9 mouse cellular contexts compared by ENCODE assay signal in genomic region chr5:111269613-111270205, GRCm38 (mm10).
DNase-seq lines count a peak whose midpoint lies in the region; ATAC-seq lines count a peak whose summit lies in the region.
"Had no signal": no experiment of that assay in that cellular context is flagged by ENCODE, and none has a peak within 500 bp of the region (broad histone marks: within the 10 kb centered on the region; RNA-seq: fewer than 3 reads in every experiment).

No protein-coding gene starts in this region.

- peaks cover 64% of the 10 kb centered on the region for H3K36me3 ChIP-seq in kidney, embryonic 15.5 days
- peaks cover 27% of the 10 kb centered on the region for H3K36me3 ChIP-seq in hindbrain, embryonic 15.5 days
- H3K36me3 ChIP-seq in midbrain, embryonic 14.5 days (ENCODE audit: control insufficient read depth, insufficient read depth, low read length) = peaks cover 44% of the 10 kb centered on the region

- no peak; the same call in 1 of the 2 replicates for ATAC-seq in kidney, embryonic 15.5 days (replicated peaks; ENCODE audit: low FRiP score)
- ATAC-seq in hindbrain, embryonic 15.5 days (ENCODE audit: low FRiP score, low read depth) = peak; percentile 31
- peak; percentile 38; the same call in 1 of the 2 replicates for ATAC-seq in midbrain, embryonic 14.5 days (ENCODE audit: low FRiP score, low TSS enrichment)
- ATAC-seq: Patski had no signal

- H3K4me2 ChIP-seq in kidney, embryonic 15.5 days = no peak overlapping the region
- H3K4me2 ChIP-seq in hindbrain, embryonic 15.5 days = no peak overlapping the region
- H3K4me2 ChIP-seq in midbrain, embryonic 14.5 days (ENCODE audit: low read length) = no peak overlapping the region

- H3K27me3 ChIP-seq in kidney, embryonic 15.5 days = no peaks in the 10 kb centered on the region
- H3K27me3 ChIP-seq in hindbrain, embryonic 15.5 days = no peaks in the 10 kb centered on the region
- H3K27me3 ChIP-seq in midbrain, embryonic 14.5 days (ENCODE audit: control insufficient read depth, insufficient read depth, low read length) = no peaks in the 10 kb centered on the region
- H3K27me3 ChIP-seq: Patski had no signal

- peaks cover 4% of the 10 kb centered on the region; the same call in 1 of the 2 replicates for H3K9me3 ChIP-seq in kidney, embryonic 15.5 days (replicated peaks)
- no peaks in the 10 kb centered on the region for H3K9me3 ChIP-seq in hindbrain, embryonic 15.5 days
- H3K9me3 ChIP-seq in midbrain, embryonic 14.5 days (ENCODE audit: control insufficient read depth, low read length) = no peaks in the 10 kb centered on the region

- peaks cover 10% of the 10 kb centered on the region for H3K4me1 ChIP-seq in kidney, embryonic 15.5 days
- peaks cover 24% of the 10 kb centered on the region for H3K4me1 ChIP-seq in hindbrain, embryonic 15.5 days (replicated peaks)
- H3K4me1 ChIP-seq in midbrain, embryonic 14.5 days (ENCODE audit: control insufficient read depth, insufficient read depth, low read length) = no peaks in the 10 kb centered on the region

- intact Hi-C loops in left cerebral cortex, postnatal 4 days (cut with DNase I) = loop anchor here (5.0 to 10.0 kb wide), 2 partner anchors 65 to 412 kb away; partner anchors contain the start of gene Pitpnb

- 69% methylated on average over 6 of the region's 6 CpGs for WGBS in kidney, embryonic 15.5 days
- 49% methylated on average over 6 of the region's 6 CpGs for WGBS in hindbrain, embryonic 15.5 days
- 53% methylated on average over 6 of the region's 6 CpGs for WGBS in midbrain, embryonic 14.5 days

- no peak overlapping the region for H3K4me3 ChIP-seq in kidney, embryonic 15.5 days (replicated peaks)
- H3K4me3 ChIP-seq in hindbrain, embryonic 15.5 days = no peak overlapping the region
- H3K4me3 ChIP-seq in midbrain, embryonic 14.5 days (replicated peaks; ENCODE audit: low read depth, low read length) = no peak overlapping the region

- DNase-seq in kidney, adult 11 months = peak; percentile 61
- peak; percentile 72 for DNase-seq in cerebellum, adult 8-10 months
- peak; percentile 42 to 55 for DNase-seq in frontal cortex, postnatal 25 days (ENCODE audit: low spot score in 2 of 2)
- peak; percentile 84 for DNase-seq in left cerebral cortex, postnatal 4 days
- peak; percentile 87 for DNase-seq in midbrain, embryonic 14.5 days
- DNase-seq in spleen, postnatal 14 days (ENCODE audit: low spot score in 2 of 2) = peak; percentile 25 to 58

- H3K27ac ChIP-seq in kidney, embryonic 15.5 days = no peak overlapping the region
- H3K27ac ChIP-seq in hindbrain, embryonic 15.5 days (replicated peaks) = peak overlapping the region; percentile 35; the same call in 1 of the 2 replicates
- peak overlapping the region; percentile 32 for H3K27ac ChIP-seq in midbrain, embryonic 14.5 days (replicated peaks; ENCODE audit: low read depth, low read length)

- H3K9ac ChIP-seq in kidney, embryonic 15.5 days = no peak overlapping the region
- H3K9ac ChIP-seq in hindbrain, embryonic 15.5 days = no peak overlapping the region
- H3K9ac ChIP-seq in midbrain, embryonic 14.5 days (replicated peaks; ENCODE audit: low read length) = no peak overlapping the region
